Mouse (Mus musculus) G1E-ER4 (cell line): ENCODE data around the gene Trip11. TPM values are rescaled to one million over a fixed set of nuclear protein-coding genes. Genes with fewer than 3 reads are reported as not detected.

Experiments
- GATA1 ChIP-seq: IDR thresholded peaks from one replicate; pipeline ENCODE4 v1.8.0; 2012; ENCODE audit warnings: low read length, inconsistent platforms
- polyA plus RNA-seq: library from polyadenylated mRNA; stranded (reverse); fragments of >175 nt; gene quantifications from 2 replicates; pipeline ENCODE4 v1.2.3, GENCODE M21; 2012

Gene Trip11
- polyA plus RNA-seq, 1 experiment = 3.3 TPM

DNA sequence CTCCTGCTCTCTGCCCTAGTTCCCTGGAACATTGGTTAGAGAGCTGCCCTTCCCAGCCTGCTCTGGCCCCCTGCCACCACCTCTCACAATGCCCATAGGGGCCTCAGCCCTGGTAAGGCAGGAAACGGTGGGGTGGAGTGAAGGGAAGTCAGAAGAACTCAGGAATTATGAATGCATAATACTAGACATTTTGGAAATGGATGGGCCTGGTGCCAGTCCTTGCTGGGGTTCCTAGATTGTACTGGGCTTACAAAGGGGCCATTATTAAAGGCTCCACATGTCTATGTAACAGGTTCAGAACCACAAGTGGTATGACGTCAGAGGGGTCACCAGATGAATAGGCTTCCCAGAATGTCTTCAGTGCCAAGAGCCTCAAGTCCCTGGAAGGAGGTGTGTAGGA lies 105.7 kb downstream of the Trip11 start:
- no peak for TF ChIP-seq GATA1

DNA sequence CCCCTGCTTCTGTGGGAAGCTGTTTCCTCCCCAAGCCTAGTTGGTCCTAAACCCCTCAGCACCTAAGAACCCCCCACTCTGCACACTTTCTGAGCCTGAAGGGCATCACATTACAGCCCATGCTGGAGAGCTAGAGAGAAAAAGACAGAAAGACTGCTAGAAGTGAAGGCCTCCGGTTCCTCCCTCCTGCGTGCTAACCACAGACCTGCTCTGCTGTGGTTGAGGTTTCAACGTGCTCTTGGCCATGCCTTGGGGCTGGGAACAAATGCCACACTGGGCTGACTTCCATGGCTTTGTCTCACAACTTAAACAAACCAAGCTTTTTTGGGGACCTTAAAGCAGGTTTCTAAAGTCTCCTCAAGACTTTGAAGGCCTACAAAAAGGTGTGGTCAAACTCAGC lies 110.6 kb downstream of the Trip11 start:
- no peak for TF ChIP-seq GATA1

- no peak for TF ChIP-seq GATA1
Observed at GRCm38 (mm10) chr12:101801744-101802143, 111.3 kb downstream of the Trip11 start.

DNA sequence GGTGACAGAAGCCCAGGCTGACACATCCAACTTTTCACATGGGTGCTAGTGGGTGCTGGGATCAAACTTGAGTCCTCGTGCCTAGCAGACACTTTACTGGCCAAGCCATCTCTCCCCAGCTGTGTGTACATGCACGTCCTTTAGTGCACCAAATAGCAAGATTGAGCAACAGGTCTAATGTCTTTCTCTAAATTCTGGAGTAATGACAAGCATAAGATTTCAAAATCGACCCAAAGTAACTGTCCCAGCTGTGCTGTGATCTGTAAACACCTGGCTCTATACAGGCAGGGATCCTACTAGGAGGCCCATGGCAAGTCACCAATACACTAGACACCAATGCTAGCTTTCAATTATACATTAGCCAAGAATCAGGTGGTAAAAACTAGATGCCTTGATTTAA lies 112.0 kb downstream of the Trip11 start:
- no peak for TF ChIP-seq GATA1

- no peak for TF ChIP-seq GATA1
Observed at GRCm38 (mm10) chr12:101798189-101798922, 114.7 kb downstream of the Trip11 start.

- no peak for TF ChIP-seq GATA1
Observed at GRCm38 (mm10) chr12:101794458-101794857, 118.6 kb downstream of the Trip11 start.

- TF ChIP-seq GATA1 = no peak
Observed at GRCm38 (mm10) chr12:101793221-101793621, 119.8 kb downstream of the Trip11 start.

- no peak for TF ChIP-seq GATA1
Observed at GRCm38 (mm10) chr12:101792684-101793083, 120.4 kb downstream of the Trip11 start.

DNA sequence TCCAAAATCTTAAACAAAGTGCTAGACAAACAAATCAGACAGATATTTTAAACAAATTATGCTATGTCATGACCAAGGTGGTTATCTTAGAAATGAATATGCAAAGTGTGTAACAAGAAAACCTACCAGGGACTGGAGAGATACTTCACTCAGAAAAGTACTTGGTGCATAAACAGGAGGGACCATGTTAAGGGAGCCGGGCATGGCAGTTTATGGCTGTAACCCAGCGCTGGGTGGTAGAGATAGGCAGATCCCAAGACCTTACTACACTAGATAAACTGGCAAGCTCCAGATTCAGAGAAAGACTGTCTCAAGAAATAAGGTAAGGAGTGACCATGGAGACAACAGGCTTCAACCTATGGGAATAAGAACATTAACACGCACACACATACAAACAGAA lies 123.3 kb downstream of the Trip11 start:
- no peak for TF ChIP-seq GATA1

GRCm38 (mm10) chr12:101789250-101789649 lies 123.8 kb downstream of the Trip11 start:
- TF ChIP-seq GATA1 = no peak

Other genes starting within 250 kb of the Trip11 start
- gene Tc2n, start 194.7 kb downstream of the Trip11 start, polyA plus RNA-seq = not detected in 2 replicates
- not detected in 2 replicates for gene Fbln5, start 94.2 kb downstream of the Trip11 start, polyA plus RNA-seq
- 2.0 and 5.0 TPM in 2 replicates for gene Atxn3, start 45.0 kb upstream of the Trip11 start, polyA plus RNA-seq
- gene Cpsf2, start 62.7 kb upstream of the Trip11 start, polyA plus RNA-seq = 26.9 and 34.5 TPM in 2 replicates
- gene Slc24a4, start 215.5 kb upstream of the Trip11 start, polyA plus RNA-seq = not detected in 2 replicates